Mouse (Mus musculus): ENCODE data around the gene Abca15. TPM values are rescaled to one million over a fixed set of nuclear protein-coding genes. Genes with fewer than 3 reads are reported as not detected.
"Not testable (repeated sequence)": the region's sequence is repeated elsewhere in the genome, so short reads cannot be mapped to it uniquely, and the experiment has no call there.

The Abca15 gene
- polyA plus RNA-seq (2015; fragmentation: Nextera tagmentation; extraction: Ambion mirVana), result not detected in 2 replicates

- 86% methylated on average over 22 of the region's 22 CpGs for WGBS
- peak; percentile 68; the same call in 1 of the 2 replicates for ATAC-seq
- H3K4me3 ChIP-seq (replicated peaks), result peak within 1 kb of the TSS; percentile 24
These were observed at the start of gene Abca15 for GRCm38 (mm10) chr7:120328087-120328793. TSS of gene Abca15 (plus strand) at chr7:120328670.

GRCm38 (mm10) chr7:120285286-120285685, 43.2 kb upstream of the Abca15 start:
- no peak for ATAC-seq
- no peak overlapping the region for H3K9ac ChIP-seq (replicated peaks)
- no peak overlapping the region for H3K27ac ChIP-seq
- H3K4me2 ChIP-seq (replicated peaks), result no peak overlapping the region
- no peaks in the 10 kb centered on the region for H3K4me1 ChIP-seq (replicated peaks)
- H3K9me3 ChIP-seq, result no peaks in the 10 kb centered on the region
- 75% methylated on average over 3 of the region's 3 CpGs for WGBS
- no peak overlapping the region for H3K4me3 ChIP-seq (replicated peaks)
- no peaks in the 10 kb centered on the region for H3K36me3 ChIP-seq
- no peaks in the 10 kb centered on the region for H3K27me3 ChIP-seq

More at GRCm38 (mm10) chr7:120328087-120328793, at the start of gene Abca15:
- H3K27me3 ChIP-seq, result no peaks in the 10 kb centered on the region
- no peak within 1 kb of the TSS for H3K9ac ChIP-seq (replicated peaks)
- peak within 1 kb of the TSS; percentile 58 for H3K4me2 ChIP-seq (replicated peaks)
- peaks cover 3% of the 10 kb centered on the region; the same call in 1 of the 2 replicates for H3K4me1 ChIP-seq (replicated peaks)
- no peak within 1 kb of the TSS for H3K27ac ChIP-seq
- H3K36me3 ChIP-seq, result no peaks in the 10 kb centered on the region
- H3K9me3 ChIP-seq, result no peaks in the 10 kb centered on the region

- no peaks in the 10 kb centered on the region for H3K9me3 ChIP-seq
- no peak for ATAC-seq
- no peaks in the 10 kb centered on the region for H3K36me3 ChIP-seq
- H3K4me3 ChIP-seq (replicated peaks), result no peak overlapping the region
- 93% methylated on average over 1 of the region's 1 CpGs for WGBS
- no peaks in the 10 kb centered on the region for H3K4me1 ChIP-seq (replicated peaks)
- H3K27ac ChIP-seq, result no peak overlapping the region
- H3K27me3 ChIP-seq, result no peaks in the 10 kb centered on the region
- H3K4me2 ChIP-seq (replicated peaks), result no peak overlapping the region
- no peak overlapping the region for H3K9ac ChIP-seq (replicated peaks)
These were observed 12.4 kb upstream of the Abca15 start for GRCm38 (mm10) chr7:120316086-120316485.

GRCm38 (mm10) chr7:120322963-120323362, 5.5 kb upstream of the Abca15 start:
- no peak overlapping the region for H3K4me3 ChIP-seq (replicated peaks)
- no peaks in the 10 kb centered on the region for H3K27me3 ChIP-seq
- H3K9me3 ChIP-seq, result no peaks in the 10 kb centered on the region
- H3K4me2 ChIP-seq (replicated peaks), result no peak overlapping the region
- no peak for ATAC-seq
- WGBS, result 48% methylated on average over 4 of the region's 4 CpGs
- H3K36me3 ChIP-seq, result no peaks in the 10 kb centered on the region
- H3K4me1 ChIP-seq (replicated peaks), result peaks cover 3% of the 10 kb centered on the region; the same call in 1 of the 2 replicates
- no peak overlapping the region for H3K27ac ChIP-seq
- H3K9ac ChIP-seq (replicated peaks), result no peak overlapping the region

GRCm38 (mm10) chr7:120325911-120326310, 2.6 kb upstream of the Abca15 start:
- H3K36me3 ChIP-seq; H3K4me1 ChIP-seq (replicated peaks); H3K9ac ChIP-seq (replicated peaks); H3K9me3 ChIP-seq; H3K27me3 ChIP-seq; ATAC-seq; H3K4me2 ChIP-seq (replicated peaks); H3K4me3 ChIP-seq (replicated peaks); H3K27ac ChIP-seq: not testable (repeated sequence)
- WGBS, result 72% methylated on average over 2 of the region's 2 CpGs

GRCm38 (mm10) chr7:120327220-120328073, 1.0 kb upstream of the Abca15 start:
- no peaks in the 10 kb centered on the region for H3K9me3 ChIP-seq

GRCm38 (mm10) chr7:120361159-120361558, 32.7 kb downstream of the Abca15 start:
- H3K36me3 ChIP-seq, result no peaks in the 10 kb centered on the region

More at GRCm38 (mm10) chr7:120327220-120328073, 1.0 kb upstream of the Abca15 start:
- no peak overlapping the region for H3K9ac ChIP-seq (replicated peaks)
- H3K4me2 ChIP-seq (replicated peaks), result peak overlapping the region; percentile 58
- H3K36me3 ChIP-seq, result no peaks in the 10 kb centered on the region
- peak overlapping the region; percentile 24 for H3K4me3 ChIP-seq (replicated peaks)
- peaks cover 3% of the 10 kb centered on the region; the same call in 1 of the 2 replicates for H3K4me1 ChIP-seq (replicated peaks)
- no peaks in the 10 kb centered on the region for H3K27me3 ChIP-seq
- peak; percentile 80 for ATAC-seq
- H3K27ac ChIP-seq, result no peak overlapping the region
- WGBS, result 16% methylated on average over 22 of the region's 22 CpGs

GRCm38 (mm10) chr7:120409447-120409846, 81.0 kb downstream of the Abca15 start, which contains the start of gene Abca16:
TSS of gene Abca16 (plus strand) at chr7:120409647.
- WGBS, result 83% methylated on average over 10 of the region's 10 CpGs
- ATAC-seq, result no peak
- H3K27me3 ChIP-seq, result no peaks in the 10 kb centered on the region

More at GRCm38 (mm10) chr7:120361159-120361558, 32.7 kb downstream of the Abca15 start:
- Histone ChIP-seq H3K27ac (no peak overlapping the region), H3K9ac (replicated peaks) (no peak overlapping the region), H3K4me3 (replicated peaks) (no peak overlapping the region), H3K27me3 (no peaks in the 10 kb centered on the region), H3K4me2 (replicated peaks) (no peak overlapping the region), H3K4me1 (replicated peaks) (no peaks in the 10 kb centered on the region), H3K9me3 (no peaks in the 10 kb centered on the region)
- 43% methylated on average over 13 of the region's 13 CpGs for WGBS
- ATAC-seq, result no peak

GRCm38 (mm10) chr7:120412391-120412790, 83.9 kb downstream of the Abca15 start:
- Histone ChIP-seq H3K4me1 (replicated peaks) (no peaks in the 10 kb centered on the region), H3K4me3 (replicated peaks) (no peak overlapping the region), H3K4me2 (replicated peaks) (no peak overlapping the region), H3K9me3 (no peaks in the 10 kb centered on the region), H3K9ac (replicated peaks) (no peak overlapping the region), H3K27me3 (no peaks in the 10 kb centered on the region), H3K27ac (no peak overlapping the region), H3K36me3 (no peaks in the 10 kb centered on the region)
- ATAC-seq, result no peak
- WGBS, result 88% methylated on average over 1 of the region's 1 CpGs

More at GRCm38 (mm10) chr7:120409447-120409846, 81.0 kb downstream of the Abca15 start, which contains the start of gene Abca16:
- Histone ChIP-seq H3K9me3 (no peaks in the 10 kb centered on the region), H3K36me3 (no peaks in the 10 kb centered on the region), H3K4me1 (replicated peaks) (no peaks in the 10 kb centered on the region), H3K9ac (replicated peaks) (no peak within 1 kb of the TSS), H3K27ac (no peak within 1 kb of the TSS), H3K4me2 (replicated peaks) (no peak within 1 kb of the TSS), H3K4me3 (replicated peaks) (no peak within 1 kb of the TSS)

GRCm38 (mm10) chr7:120426625-120427024, 98.2 kb downstream of the Abca15 start:
- no peak for ATAC-seq
- H3K4me1 ChIP-seq (replicated peaks), result no peaks in the 10 kb centered on the region
- 31% methylated on average over 3 of the region's 3 CpGs for WGBS
- H3K27me3 ChIP-seq, result no peaks in the 10 kb centered on the region
- H3K36me3 ChIP-seq, result no peaks in the 10 kb centered on the region
- no peak overlapping the region for H3K27ac ChIP-seq
- H3K4me3 ChIP-seq (replicated peaks), result no peak overlapping the region
- H3K4me2 ChIP-seq (replicated peaks), result no peak overlapping the region
- no peaks in the 10 kb centered on the region for H3K9me3 ChIP-seq
- H3K9ac ChIP-seq (replicated peaks), result no peak overlapping the region

- Histone ChIP-seq H3K9ac (replicated peaks) (no peak overlapping the region), H3K9me3 (no peaks in the 10 kb centered on the region), H3K27ac (no peak overlapping the region), H3K4me2 (replicated peaks) (no peak overlapping the region), H3K36me3 (no peaks in the 10 kb centered on the region), H3K4me3 (replicated peaks) (no peak overlapping the region), H3K4me1 (replicated peaks) (no peaks in the 10 kb centered on the region), H3K27me3 (no peaks in the 10 kb centered on the region)
- no peak for ATAC-seq
These were observed 103.0 kb downstream of the Abca15 start for GRCm38 (mm10) chr7:120431464-120431863.
